ENCODE assay signal across 10 mouse cellular contexts in the genomic region with DNA sequence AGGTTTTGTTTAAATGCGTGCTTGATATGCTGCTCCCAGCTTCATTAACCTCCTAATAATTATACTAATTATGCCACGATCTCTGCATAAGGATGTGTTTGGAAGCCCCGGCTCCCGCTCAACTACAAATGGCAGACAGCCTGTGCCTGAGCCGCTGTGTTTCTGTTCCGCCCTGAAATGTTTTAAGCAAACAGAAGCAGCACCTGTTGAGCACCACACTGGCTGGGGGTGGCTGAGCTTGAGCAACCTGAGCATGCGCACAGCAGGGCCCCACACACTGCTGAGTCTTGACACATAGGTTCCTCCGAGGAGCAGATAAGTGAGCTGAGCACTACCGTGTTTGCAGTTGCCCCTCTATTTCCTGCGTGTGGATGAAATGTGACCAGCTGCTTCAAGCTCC.
DNase-seq lines count a peak whose midpoint lies in the region; ATAC-seq and TF ChIP-seq lines count a peak whose summit lies in the region.
"Had no signal": no experiment of that assay in that cellular context is flagged by ENCODE, and none has a peak within 500 bp of the region (broad histone marks: within the 10 kb centered on the region; RNA-seq: fewer than 3 reads in every experiment).

No protein-coding gene starts in this region.

- H3K4me3 ChIP-seq in E14TG2a.4 (replicated peaks; ENCODE audit: low read length): peak overlapping the region; percentile 60
- peak overlapping the region; percentile 25 for H3K4me3 ChIP-seq in forebrain, embryonic 15.5 days
- H3K4me3 ChIP-seq in liver, embryonic 11.5 days (ENCODE audit: low read depth, low read length): no peak overlapping the region
- no peak overlapping the region for H3K4me3 ChIP-seq in thymus, adult 2 months (ENCODE audit: control insufficient read depth, insufficient read depth, low read length)
- H3K4me3 ChIP-seq: limb, embryonic 12.5 days; myocyte had no signal

- H3K36me3 ChIP-seq in E14TG2a.4 (ENCODE audit: insufficient read depth, low read length): no peaks in the 10 kb centered on the region
- H3K36me3 ChIP-seq in forebrain, embryonic 15.5 days: no peaks in the 10 kb centered on the region
- H3K36me3 ChIP-seq in liver, embryonic 11.5 days (ENCODE audit: control insufficient read depth, insufficient read depth, low read length): no peaks in the 10 kb centered on the region
- no peaks in the 10 kb centered on the region for H3K36me3 ChIP-seq in thymus, adult 2 months (ENCODE audit: control insufficient read depth, insufficient read depth, low read length)
- H3K36me3 ChIP-seq: limb, embryonic 12.5 days had no signal

- ATAC-seq in frontal cortex, adult (ENCODE audit: low TSS enrichment): no peak; the same call in 1 of the 2 replicates
- peak; percentile 61 for ATAC-seq in forebrain, embryonic 15.5 days (replicated peaks)
- no peak for ATAC-seq in liver, embryonic 11.5 days (replicated peaks; ENCODE audit: low FRiP score)

- H3K4me1 ChIP-seq in E14TG2a.4 (replicated peaks; ENCODE audit: low read depth, low read length): peaks cover 12% of the 10 kb centered on the region
- peaks cover 11% of the 10 kb centered on the region for H3K4me1 ChIP-seq in forebrain, embryonic 15.5 days
- H3K4me1 ChIP-seq in liver, embryonic 11.5 days (replicated peaks; ENCODE audit: control insufficient read depth, insufficient read depth, low read length): no peaks in the 10 kb centered on the region
- H3K4me1 ChIP-seq in thymus, adult 2 months (replicated peaks; ENCODE audit: control insufficient read depth, insufficient read depth, low read length): no peaks in the 10 kb centered on the region
- H3K4me1 ChIP-seq: limb, embryonic 12.5 days had no signal

- H3K9ac ChIP-seq in forebrain, embryonic 15.5 days (replicated peaks): 0 out of 2 replicates have a peak overlapping the region, but pooled peaks have one; percentile 8
- H3K9ac ChIP-seq in liver, embryonic 11.5 days (ENCODE audit: low read depth, low read length): no peak overlapping the region
- H3K9ac ChIP-seq: limb, embryonic 12.5 days had no signal

- no peak for TF ChIP-seq CTCF in E14TG2a.4 (conservative IDR thresholded peaks at IDR 0.05; ENCODE audit: low read length)
- TF ChIP-seq CTCF in thymus, adult 2 months (IDR thresholded peaks at IDR 0.05; ENCODE audit: borderline replicate concordance, control insufficient read depth, extremely low read depth, insufficient read depth, low read length, poor library complexity): no peak

- no peak for TF ChIP-seq POLR2A in thymus, adult 2 months (IDR thresholded peaks at IDR 0.05; ENCODE audit: control insufficient read depth, extremely low read depth, insufficient read depth, low read length, poor library complexity)

- no peak overlapping the region for H3K27ac ChIP-seq in forebrain, embryonic 15.5 days (replicated peaks)
- no peak overlapping the region for H3K27ac ChIP-seq in liver, embryonic 11.5 days (ENCODE audit: low read depth, low read length)
- H3K27ac ChIP-seq in thymus, adult 2 months (ENCODE audit: control insufficient read depth, insufficient read depth, low read length): no peak overlapping the region
- H3K27ac ChIP-seq: limb, embryonic 12.5 days had no signal

- H3K27me3 ChIP-seq in E14TG2a.4 (ENCODE audit: insufficient read depth, low read length): peaks cover 4% of the 10 kb centered on the region; the same call in 1 of the 2 replicates
- H3K27me3 ChIP-seq in forebrain, embryonic 15.5 days: no peaks in the 10 kb centered on the region
- no peaks in the 10 kb centered on the region for H3K27me3 ChIP-seq in liver, embryonic 11.5 days (replicated peaks; ENCODE audit: control insufficient read depth, insufficient read depth, low read length)
- H3K27me3 ChIP-seq in thymus, adult 2 months (ENCODE audit: control insufficient read depth, insufficient read depth, low read length): no peaks in the 10 kb centered on the region
- H3K27me3 ChIP-seq: limb, embryonic 12.5 days had no signal

- H3K4me2 ChIP-seq in forebrain, embryonic 15.5 days (replicated peaks): peak overlapping the region; percentile 44
- peak overlapping the region; percentile 3; the same call in 1 of the 2 replicates for H3K4me2 ChIP-seq in liver, embryonic 11.5 days
- H3K4me2 ChIP-seq: limb, embryonic 12.5 days had no signal

- WGBS in forebrain, embryonic 15.5 days: 21% methylated on average over 10 of the region's 10 CpGs
- 41% methylated on average over 10 of the region's 10 CpGs for WGBS in liver, embryonic 11.5 days
- 63% methylated on average over 10 of the region's 10 CpGs for WGBS in thymus, adult 2 months

- peak; percentile 13 to 57 for DNase-seq in frontal cortex, adult 2 months (ENCODE audit: extremely low spot score in 1 of 2, low spot score in 1 of 2)
- DNase-seq in liver, embryonic 11.5 days (ENCODE audit: low spot score): no peak
- no peak for DNase-seq in yolk sac, embryonic 10.5 days (ENCODE audit: low spot score)
- no peak for DNase-seq in thymus, adult 2 months
- no peak for DNase-seq in urinary bladder, postnatal 10 days (ENCODE audit: low spot score)

- H3K9me3 ChIP-seq in E14TG2a.4 (ENCODE audit: low read length): no peaks in the 10 kb centered on the region
- no peaks in the 10 kb centered on the region for H3K9me3 ChIP-seq in forebrain, embryonic 15.5 days
- no peaks in the 10 kb centered on the region for H3K9me3 ChIP-seq in liver, embryonic 11.5 days (ENCODE audit: control insufficient read depth, low read length)
- H3K9me3 ChIP-seq: limb, embryonic 12.5 days had no signal

Comparison
In these comparisons a context has a peak if more than half of its experiments do, and no peak if none do; other contexts are left out.
1. DNase-seq: peak in frontal cortex, adult 2 months (2 of 2); none in liver, embryonic 11.5 days (single experiment), yolk sac, embryonic 10.5 days (single experiment), thymus, adult 2 months (single experiment) and urinary bladder, postnatal 10 days (single experiment).
2. H3K4me3 ChIP-seq: peak in E14TG2a.4 (single experiment) and forebrain, embryonic 15.5 days (single experiment); none in liver, embryonic 11.5 days (single experiment) and thymus, adult 2 months (single experiment).